8 mouse cellular contexts compared by ENCODE assay signal in the genomic region with DNA sequence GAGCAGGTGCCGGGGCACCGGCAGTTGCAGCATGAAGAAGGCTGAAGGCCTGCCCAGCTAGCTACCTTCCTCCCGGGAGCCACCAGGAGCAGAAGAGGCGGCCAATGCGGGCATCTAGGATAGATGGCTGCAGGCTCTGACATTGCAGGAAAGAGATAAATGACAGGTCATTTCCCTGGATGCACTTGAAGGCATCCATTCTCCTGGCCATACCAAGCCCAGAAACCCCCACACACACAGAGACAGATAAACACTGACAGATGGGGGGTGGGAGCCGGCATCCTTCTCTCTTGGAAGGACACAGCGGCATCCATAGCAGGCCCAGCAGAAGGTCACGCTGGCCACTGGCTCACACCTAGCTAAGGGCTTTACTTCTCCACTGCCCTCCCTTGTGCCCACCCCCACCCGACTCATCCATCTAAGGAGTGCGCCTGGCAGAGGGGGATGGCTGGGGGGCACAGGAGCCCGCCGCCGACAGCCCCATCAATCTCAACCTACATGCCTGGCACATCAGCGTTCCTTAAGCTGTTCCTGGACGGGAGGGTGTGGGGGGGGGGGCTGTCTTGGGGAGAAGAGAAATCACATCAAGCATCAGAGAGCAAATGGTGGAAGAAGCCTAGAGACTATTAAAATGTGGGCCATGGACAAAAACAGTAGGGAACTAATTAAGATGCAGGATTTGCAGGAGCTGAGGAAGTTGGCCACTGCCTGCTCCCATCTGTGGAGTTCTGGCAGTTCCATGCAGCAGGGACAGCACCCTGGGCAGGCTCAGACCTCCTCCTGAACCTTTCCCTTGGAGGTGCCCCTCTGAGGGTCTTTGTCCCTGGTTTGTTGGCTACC.
DNase-seq lines count a peak whose midpoint lies in the region; ATAC-seq and TF ChIP-seq lines count a peak whose summit lies in the region.

No protein-coding gene starts in this region.

- 0 out of 2 replicates have a peak, but pooled peaks cover 5% of the 10 kb centered on the region for H3K4me1 ChIP-seq in kidney, adult 2 months (ENCODE audit: control insufficient read depth, insufficient read depth, low read length)
- peaks cover 40% of the 10 kb centered on the region for H3K4me1 ChIP-seq in cerebellum, adult 2 months (ENCODE audit: control insufficient read depth, insufficient read depth, low read length)
- H3K4me1 ChIP-seq in hindbrain, embryonic 14.5 days (replicated peaks; ENCODE audit: control insufficient read depth, insufficient read depth, low read length) = peaks cover 37% of the 10 kb centered on the region

- H3K9me3 ChIP-seq in hindbrain, embryonic 14.5 days (ENCODE audit: control insufficient read depth, low read length) = no peaks in the 10 kb centered on the region

- peak; percentile 17 for DNase-seq in kidney, adult 2 months
- DNase-seq in kidney, adult 9 months = no peak
- DNase-seq in brain, adult 2 months (ENCODE audit: low read depth, low spot score) = peak; percentile 91
- DNase-seq in cerebellum, adult 2 months = peak; percentile 61 to 86
- no peak for DNase-seq in hindbrain, embryonic 14.5 days (ENCODE audit: low spot score)
- no peak for DNase-seq in thymus, postnatal 4 days
- no peak for DNase-seq in ovary, postnatal 14 days (ENCODE audit: low spot score)

- ATAC-seq in hindbrain, embryonic 14.5 days (ENCODE audit: low FRiP score) = peak; percentile 44; the same call in 1 of the 2 replicates
- ATAC-seq in activated CD4-positive, CD25-positive, alpha-beta regulatory T cell, adult 4 months = no peak

- 63% methylated on average over 15 of the region's 15 CpGs for WGBS in kidney, adult 2 months
- 34% methylated on average over 15 of the region's 15 CpGs for WGBS in cerebellum, adult 2 months
- 45% methylated on average over 15 of the region's 15 CpGs for WGBS in hindbrain, embryonic 14.5 days

- no peak overlapping the region for H3K4me2 ChIP-seq in hindbrain, embryonic 14.5 days (replicated peaks)

- H3K27ac ChIP-seq in kidney, adult 2 months (ENCODE audit: insufficient read depth, low read depth, low read length) = peak overlapping the region; percentile 8; the same call in 1 of the 2 replicates
- H3K27ac ChIP-seq in cerebellum, adult 2 months (ENCODE audit: insufficient read depth, low read length) = peak overlapping the region; percentile 82
- H3K27ac ChIP-seq in hindbrain, embryonic 14.5 days = peak overlapping the region; percentile 65

- TF ChIP-seq CTCF in kidney, adult 2 months (conservative IDR thresholded peaks at IDR 0.05; ENCODE audit: insufficient read depth, insufficient read length, low read depth, low read length) = no peak
- TF ChIP-seq CTCF in cerebellum, adult 2 months (IDR thresholded peaks at IDR 0.05; ENCODE audit: borderline replicate concordance, insufficient read depth, low read depth, low read length) = no peak

- no peaks in the 10 kb centered on the region for H3K36me3 ChIP-seq in kidney, adult 2 months (ENCODE audit: control insufficient read depth, insufficient read depth, low read length)
- no peaks in the 10 kb centered on the region for H3K36me3 ChIP-seq in hindbrain, embryonic 14.5 days (replicated peaks; ENCODE audit: control insufficient read depth, insufficient read depth)

- TF ChIP-seq POLR2A in kidney, adult 2 months (IDR thresholded peaks at IDR 0.05; ENCODE audit: low read depth, low read length) = no peak
- no peak for TF ChIP-seq POLR2A in cerebellum, adult 2 months (IDR thresholded peaks at IDR 0.05; ENCODE audit: borderline replicate concordance, insufficient read depth, low read length)

- H3K9ac ChIP-seq in hindbrain, embryonic 14.5 days = no peak overlapping the region

- no peak overlapping the region for H3K4me3 ChIP-seq in kidney, adult 2 months (ENCODE audit: insufficient read depth, low read depth, low read length)
- no peak overlapping the region for H3K4me3 ChIP-seq in cerebellum, adult 2 months (replicated peaks; ENCODE audit: insufficient read depth, low read depth, low read length)
- no peak overlapping the region for H3K4me3 ChIP-seq in hindbrain, embryonic 14.5 days (replicated peaks; ENCODE audit: low read length)

- H3K27me3 ChIP-seq in kidney, adult 2 months (replicated peaks; ENCODE audit: control insufficient read depth, insufficient read depth, low read length) = no peaks in the 10 kb centered on the region
- no peaks in the 10 kb centered on the region for H3K27me3 ChIP-seq in cerebellum, adult 2 months (ENCODE audit: control insufficient read depth, insufficient read depth, low read length)
- no peaks in the 10 kb centered on the region for H3K27me3 ChIP-seq in hindbrain, embryonic 14.5 days (ENCODE audit: control insufficient read depth, insufficient read depth, low read length)

Comparison
In these comparisons a context has a peak if more than half of its experiments do, and no peak if none do; other contexts are left out.
1. DNase-seq: peak in kidney, adult 2 months (single experiment), brain, adult 2 months (single experiment) and cerebellum, adult 2 months (2 of 2); none in kidney, adult 9 months (single experiment), hindbrain, embryonic 14.5 days (single experiment), thymus, postnatal 4 days (single experiment) and ovary, postnatal 14 days (single experiment).
2. H3K27ac ChIP-seq: peak in every context shown above with its lines; median percentile 82 in cerebellum, adult 2 months; 65 in hindbrain, embryonic 14.5 days; 8 in kidney, adult 2 months.